Mouse (Mus musculus): ENCODE data around the gene Plekho1.

GRCm38 (mm10) chr3:96021421-96022128 lies 25.8 kb upstream of the Plekho1 start:
- TF ChIP-seq CTCF (IDR thresholded peaks at IDR 0.05; ENCODE audit: insufficient read depth, low read length) (no peak), POLR2A (IDR thresholded peaks at IDR 0.05; ENCODE audit: borderline replicate concordance, extremely low read depth, low read depth, low read length) (no peak)

Measured in lung, adult 2 months (tissue).